Mouse (Mus musculus): ENCODE results near the gene Zmynd8. TPM values are rescaled to one million over a fixed set of nuclear protein-coding genes. Genes with fewer than 3 reads are reported as not detected.

Zmynd8 gene
- polyA plus RNA-seq, 1 experiment from 2014 or later, result 28.6 TPM

DNA sequence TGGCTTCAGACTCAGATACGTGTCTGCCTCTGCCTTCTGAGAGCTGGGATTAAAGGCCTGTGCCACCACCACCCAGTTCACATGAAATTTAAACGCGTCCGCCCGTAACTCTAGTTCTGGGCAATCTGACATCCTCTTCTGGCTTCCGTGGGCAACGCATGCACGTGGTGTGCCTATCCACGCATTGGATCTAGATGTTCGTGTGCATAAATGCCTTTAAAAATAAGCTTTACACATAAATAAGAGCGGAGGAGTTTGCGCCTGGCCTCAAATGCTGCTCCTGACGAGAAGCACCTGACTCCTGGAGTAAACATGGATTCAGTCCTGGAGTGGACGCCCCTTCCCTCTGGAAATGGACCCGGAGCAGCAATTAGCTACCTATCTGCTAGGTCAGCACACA is 76.3 kb downstream of the Zmynd8 start:
- H3K27me3 ChIP-seq (replicated peaks; ENCODE audit: control insufficient read depth, insufficient read depth, low read length), result no peaks in the 10 kb centered on the region
- no peaks in the 10 kb centered on the region for H3K9me3 ChIP-seq (ENCODE audit: control insufficient read depth, low read length)
- no peak overlapping the region for H3K9ac ChIP-seq (ENCODE audit: low read depth, low read length)
- ATAC-seq (ENCODE audit: low read depth) (no peak), DNase-seq (ENCODE audit: low spot score) (no peak)
- WGBS, result 90% methylated on average over 15 of the region's 15 CpGs
- H3K36me3 ChIP-seq (ENCODE audit: control insufficient read depth, insufficient read depth, low read length), result peaks cover 90% of the 10 kb centered on the region
- no peaks in the 10 kb centered on the region for H3K4me1 ChIP-seq (ENCODE audit: control insufficient read depth, insufficient read depth, low read length)
- no peak overlapping the region for H3K4me3 ChIP-seq (ENCODE audit: low read depth, low read length)
- H3K27ac ChIP-seq (replicated peaks; ENCODE audit: low read depth, low read length), result no peak overlapping the region
- no peak overlapping the region for H3K4me2 ChIP-seq (ENCODE audit: low read depth, low read length)

- Histone ChIP-seq H3K36me3 (ENCODE audit: control insufficient read depth, insufficient read depth, low read length) (peaks cover 90% of the 10 kb centered on the region), H3K4me2 (ENCODE audit: low read depth, low read length) (no peak overlapping the region), H3K4me1 (ENCODE audit: control insufficient read depth, insufficient read depth, low read length) (no peaks in the 10 kb centered on the region), H3K9me3 (ENCODE audit: control insufficient read depth, low read length) (no peaks in the 10 kb centered on the region), H3K27ac (replicated peaks; ENCODE audit: low read depth, low read length) (peak overlapping the region; percentile 39; the same call in 1 of the 2 replicates), H3K9ac (ENCODE audit: low read depth, low read length) (no peak overlapping the region), H3K4me3 (ENCODE audit: low read depth, low read length) (no peak overlapping the region), H3K27me3 (replicated peaks; ENCODE audit: control insufficient read depth, insufficient read depth, low read length) (no peaks in the 10 kb centered on the region)
- DNase-seq (ENCODE audit: low spot score), result no peak
- 91% methylated on average over 12 of the region's 12 CpGs for WGBS
- no peak for ATAC-seq (ENCODE audit: low read depth)
Observed at GRCm38 (mm10) chr2:165821671-165822070, 77.1 kb downstream of the Zmynd8 start.

GRCm38 (mm10) chr2:165820504-165821095 is 78.2 kb downstream of the Zmynd8 start:
- peaks cover 85% of the 10 kb centered on the region for H3K36me3 ChIP-seq (ENCODE audit: control insufficient read depth, insufficient read depth, low read length)
- no peaks in the 10 kb centered on the region for H3K4me1 ChIP-seq (ENCODE audit: control insufficient read depth, insufficient read depth, low read length)
- no peak overlapping the region for H3K9ac ChIP-seq (ENCODE audit: low read depth, low read length)
- DNase-seq (ENCODE audit: low spot score), result no peak
- H3K9me3 ChIP-seq (ENCODE audit: control insufficient read depth, low read length), result no peaks in the 10 kb centered on the region
- no peaks in the 10 kb centered on the region for H3K27me3 ChIP-seq (replicated peaks; ENCODE audit: control insufficient read depth, insufficient read depth, low read length)
- 76% methylated on average over 15 of the region's 15 CpGs for WGBS
- H3K4me2 ChIP-seq (ENCODE audit: low read depth, low read length), result no peak overlapping the region
- peak overlapping the region; percentile 39 for H3K27ac ChIP-seq (replicated peaks; ENCODE audit: low read depth, low read length)
- H3K4me3 ChIP-seq (ENCODE audit: low read depth, low read length), result no peak overlapping the region
- no peak for ATAC-seq (ENCODE audit: low read depth)

DNA sequence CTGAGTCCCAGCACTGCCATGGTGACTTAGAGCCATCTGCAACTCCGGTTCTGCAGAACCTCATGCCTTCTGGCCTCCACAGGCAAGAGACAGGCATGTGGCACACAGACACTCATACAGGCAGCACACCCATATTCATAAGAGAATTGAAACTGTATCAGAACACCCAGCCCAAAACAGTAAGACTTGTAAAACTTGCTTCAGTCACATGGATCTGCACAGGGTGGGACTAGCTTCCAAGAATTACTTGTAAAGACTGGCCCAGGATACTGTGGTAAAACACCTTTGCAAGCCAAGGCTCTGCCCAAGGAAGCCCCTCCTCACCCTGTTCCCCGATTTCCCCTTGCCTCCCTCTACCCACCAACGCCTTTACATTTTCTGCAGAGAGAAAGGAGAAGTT is 78.7 kb downstream of the Zmynd8 start:
- ATAC-seq (ENCODE audit: low read depth), result peak; percentile 48
- Histone ChIP-seq H3K9me3 (ENCODE audit: control insufficient read depth, low read length) (no peaks in the 10 kb centered on the region), H3K9ac (ENCODE audit: low read depth, low read length) (no peak overlapping the region), H3K36me3 (ENCODE audit: control insufficient read depth, insufficient read depth, low read length) (peaks cover 84% of the 10 kb centered on the region), H3K4me1 (ENCODE audit: control insufficient read depth, insufficient read depth, low read length) (no peaks in the 10 kb centered on the region), H3K27me3 (replicated peaks; ENCODE audit: control insufficient read depth, insufficient read depth, low read length) (no peaks in the 10 kb centered on the region), H3K27ac (replicated peaks; ENCODE audit: low read depth, low read length) (peak overlapping the region; percentile 39), H3K4me3 (ENCODE audit: low read depth, low read length) (no peak overlapping the region), H3K4me2 (ENCODE audit: low read depth, low read length) (no peak overlapping the region)
- 67% methylated on average over 3 of the region's 3 CpGs for WGBS
- peak; percentile 69 for DNase-seq (ENCODE audit: low spot score)

- Histone ChIP-seq H3K36me3 (ENCODE audit: control insufficient read depth, insufficient read depth, low read length) (peaks cover 84% of the 10 kb centered on the region), H3K9ac (ENCODE audit: low read depth, low read length) (no peak overlapping the region), H3K27ac (replicated peaks; ENCODE audit: low read depth, low read length) (no peak overlapping the region; the same call in 1 of the 2 replicates), H3K4me1 (ENCODE audit: control insufficient read depth, insufficient read depth, low read length) (no peaks in the 10 kb centered on the region), H3K4me2 (ENCODE audit: low read depth, low read length) (no peak overlapping the region), H3K4me3 (ENCODE audit: low read depth, low read length) (no peak overlapping the region), H3K27me3 (replicated peaks; ENCODE audit: control insufficient read depth, insufficient read depth, low read length) (no peaks in the 10 kb centered on the region), H3K9me3 (ENCODE audit: control insufficient read depth, low read length) (no peaks in the 10 kb centered on the region)
- ATAC-seq (ENCODE audit: low read depth) (peak; percentile 63), DNase-seq (ENCODE audit: low spot score) (peak; percentile 78)
- WGBS, result 77% methylated on average over 10 of the region's 10 CpGs
Observed at GRCm38 (mm10) chr2:165818985-165819948, 79.5 kb downstream of the Zmynd8 start.

DNA sequence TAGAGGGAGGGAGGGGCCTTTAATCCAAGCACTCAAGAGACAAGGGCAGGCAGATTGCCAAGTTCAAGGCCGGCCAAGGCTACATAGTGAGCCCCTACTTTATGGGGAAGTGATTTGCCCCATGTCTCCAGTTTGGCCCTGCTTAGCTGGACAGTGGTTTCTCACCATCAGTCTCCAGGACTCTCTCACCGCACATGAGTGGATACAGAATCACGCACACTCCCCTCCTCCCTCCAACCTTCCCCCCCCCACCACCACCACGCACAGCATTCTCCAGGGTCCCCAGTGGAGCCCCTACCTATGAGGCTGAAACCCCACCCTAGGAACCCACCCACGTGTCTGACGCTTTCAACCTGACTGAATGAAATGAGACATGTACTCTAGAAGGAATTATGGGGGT is 80.2 kb downstream of the Zmynd8 start:
- no peak overlapping the region for H3K27ac ChIP-seq (replicated peaks; ENCODE audit: low read depth, low read length)
- H3K4me3 ChIP-seq (ENCODE audit: low read depth, low read length), result no peak overlapping the region
- ATAC-seq (ENCODE audit: low read depth), result no peak
- H3K27me3 ChIP-seq (replicated peaks; ENCODE audit: control insufficient read depth, insufficient read depth, low read length), result no peaks in the 10 kb centered on the region
- H3K9me3 ChIP-seq (ENCODE audit: control insufficient read depth, low read length), result no peaks in the 10 kb centered on the region
- DNase-seq (ENCODE audit: low spot score), result no peak
- H3K4me1 ChIP-seq (ENCODE audit: control insufficient read depth, insufficient read depth, low read length), result no peaks in the 10 kb centered on the region
- H3K36me3 ChIP-seq (ENCODE audit: control insufficient read depth, insufficient read depth, low read length), result peaks cover 84% of the 10 kb centered on the region
- WGBS, result 91% methylated on average over 6 of the region's 6 CpGs
- H3K4me2 ChIP-seq (ENCODE audit: low read depth, low read length), result no peak overlapping the region
- H3K9ac ChIP-seq (ENCODE audit: low read depth, low read length), result no peak overlapping the region

DNA sequence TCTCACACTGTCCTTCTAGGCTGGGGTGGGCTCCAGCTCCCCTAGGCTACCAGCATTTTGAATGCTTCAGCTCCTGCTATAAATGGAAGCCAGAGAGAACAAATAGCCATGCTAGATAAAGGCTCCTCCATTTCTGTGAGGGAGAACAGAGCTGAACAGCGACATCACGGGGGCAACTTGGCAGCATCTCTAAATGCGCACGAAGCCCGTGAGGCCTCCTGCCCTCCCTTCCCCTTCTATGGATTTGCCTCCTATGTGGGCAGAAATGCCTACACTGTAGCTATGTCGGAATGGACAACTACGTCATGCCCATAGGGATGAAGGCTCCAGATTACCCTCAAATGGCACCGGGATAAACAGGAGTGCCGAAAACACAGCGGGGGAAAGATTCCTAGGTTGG is 81.4 kb downstream of the Zmynd8 start:
- H3K36me3 ChIP-seq (ENCODE audit: control insufficient read depth, insufficient read depth, low read length), result peaks cover 86% of the 10 kb centered on the region
- DNase-seq (ENCODE audit: low spot score) (no peak), ATAC-seq (ENCODE audit: low read depth) (no peak)
- H3K27ac ChIP-seq (replicated peaks; ENCODE audit: low read depth, low read length), result no peak overlapping the region
- H3K27me3 ChIP-seq (replicated peaks; ENCODE audit: control insufficient read depth, insufficient read depth, low read length), result no peaks in the 10 kb centered on the region
- no peaks in the 10 kb centered on the region for H3K4me1 ChIP-seq (ENCODE audit: control insufficient read depth, insufficient read depth, low read length)
- no peak overlapping the region for H3K4me3 ChIP-seq (ENCODE audit: low read depth, low read length)
- no peak overlapping the region for H3K4me2 ChIP-seq (ENCODE audit: low read depth, low read length)
- no peak overlapping the region for H3K9ac ChIP-seq (ENCODE audit: low read depth, low read length)
- no peaks in the 10 kb centered on the region for H3K9me3 ChIP-seq (ENCODE audit: control insufficient read depth, low read length)
- 97% methylated on average over 10 of the region's 10 CpGs for WGBS

DNA sequence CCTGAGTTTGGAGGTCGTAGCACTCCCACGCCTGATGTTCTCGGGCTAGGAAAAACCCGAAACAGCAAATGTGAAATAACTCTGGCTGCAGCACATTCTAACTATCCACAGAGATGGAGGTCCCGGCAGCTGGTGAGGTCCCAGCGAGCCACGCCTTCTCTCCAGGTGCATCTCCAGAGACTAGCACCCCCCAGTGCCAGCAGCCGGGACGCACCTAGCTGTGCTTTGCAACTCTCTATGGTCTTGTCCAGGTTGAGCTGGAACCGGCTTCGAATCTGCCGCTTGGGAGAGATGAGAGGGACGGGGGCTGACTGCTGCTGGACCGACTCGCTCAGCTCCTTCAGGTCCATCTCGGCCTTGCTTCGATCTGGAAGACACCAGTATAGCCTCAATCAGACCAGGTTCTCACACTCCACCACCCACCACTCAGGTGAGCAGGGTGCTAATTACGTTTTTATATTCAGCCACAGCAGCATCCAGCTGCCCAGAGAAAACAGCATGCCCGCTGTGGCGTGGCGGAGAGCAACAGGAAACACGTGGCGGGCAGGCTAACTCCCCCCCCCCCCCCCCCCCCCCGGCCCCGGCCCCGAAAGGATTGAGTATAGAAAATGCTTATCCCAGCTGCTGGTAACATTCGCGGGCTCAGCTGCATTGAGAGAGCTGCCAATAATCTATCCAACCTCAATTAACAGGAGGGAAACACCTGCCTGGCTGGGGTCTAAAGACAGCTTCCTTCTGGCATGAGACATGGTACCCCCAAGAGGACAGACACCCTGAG is 83.5 kb downstream of the Zmynd8 start:
- no peak overlapping the region for H3K9ac ChIP-seq (ENCODE audit: low read depth, low read length)
- WGBS, result 82% methylated on average over 26 of the region's 28 CpGs
- no peak for ATAC-seq (ENCODE audit: low read depth)

More for the DNA sequence above, 83.5 kb downstream of the Zmynd8 start:
- Histone ChIP-seq H3K4me1 (ENCODE audit: control insufficient read depth, insufficient read depth, low read length) (no peaks in the 10 kb centered on the region), H3K27ac (replicated peaks; ENCODE audit: low read depth, low read length) (no peak overlapping the region), H3K36me3 (ENCODE audit: control insufficient read depth, insufficient read depth, low read length) (peaks cover 86% of the 10 kb centered on the region), H3K27me3 (replicated peaks; ENCODE audit: control insufficient read depth, insufficient read depth, low read length) (no peaks in the 10 kb centered on the region), H3K4me3 (ENCODE audit: low read depth, low read length) (no peak overlapping the region), H3K9me3 (ENCODE audit: control insufficient read depth, low read length) (no peaks in the 10 kb centered on the region), H3K4me2 (ENCODE audit: low read depth, low read length) (no peak overlapping the region)
- DNase-seq (ENCODE audit: low spot score), result no peak

All from embryonic facial prominence, embryonic 14.5 days (tissue).